ENCODE assay signal across 17 mouse cellular contexts in the genomic region with DNA sequence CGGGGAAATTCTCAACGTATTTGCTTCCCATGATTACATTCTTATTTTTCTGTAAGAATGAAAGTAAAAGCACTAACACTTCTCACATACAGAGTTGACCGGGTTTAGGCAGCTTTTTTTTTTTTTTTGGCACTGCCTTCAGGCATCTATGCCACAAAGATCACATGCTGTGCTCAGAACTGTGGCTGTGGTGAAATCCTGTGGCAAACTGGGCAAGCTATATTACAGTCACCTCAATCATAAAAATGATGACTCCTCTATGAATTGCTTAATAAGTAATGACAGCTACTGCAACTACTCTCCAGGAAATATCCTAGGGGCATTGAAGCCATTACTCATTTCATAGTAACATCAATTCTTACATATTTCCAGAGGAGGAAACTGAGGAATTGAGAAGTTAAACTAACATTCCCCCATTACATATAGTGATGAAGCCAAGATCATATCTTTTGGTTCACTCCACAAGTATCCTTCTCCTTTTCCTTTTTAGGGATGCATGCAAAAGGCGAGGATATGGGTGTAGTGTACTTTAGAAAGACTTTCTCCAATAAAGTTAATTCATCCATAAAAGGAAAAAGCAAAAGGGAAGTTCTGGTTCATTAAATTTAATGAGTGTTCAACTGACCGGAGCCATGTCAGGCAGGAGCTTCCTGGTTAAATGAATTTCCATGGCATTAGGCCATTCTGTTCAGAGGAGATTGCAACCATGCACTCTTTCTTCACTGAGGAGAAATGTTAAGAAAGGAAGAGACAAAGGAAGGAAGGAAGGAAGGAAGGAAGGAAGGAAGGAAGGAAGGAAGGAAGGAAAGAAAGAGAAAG.
DNase-seq lines count a peak whose midpoint lies in the region; ATAC-seq and TF ChIP-seq lines count a peak whose summit lies in the region.
"Had no signal": no experiment of that assay in that cellular context is flagged by ENCODE, and none has a peak within 500 bp of the region (broad histone marks: within the 10 kb centered on the region; RNA-seq: fewer than 3 reads in every experiment).

No protein-coding gene starts in this region.

- H3K36me3 ChIP-seq in kidney, embryonic 16.5 days (ENCODE audit: insufficient read depth, low read length): no peaks in the 10 kb centered on the region
- H3K36me3 ChIP-seq: embryonic facial prominence, embryonic 12.5 days; forebrain, embryonic 12.5 days; intestine, embryonic 15.5 days; midbrain, embryonic 13.5 days had no signal

- no peaks in the 10 kb centered on the region for H3K27me3 ChIP-seq in kidney, embryonic 16.5 days (ENCODE audit: insufficient read depth, low read length)
- H3K27me3 ChIP-seq: embryonic facial prominence, embryonic 12.5 days; forebrain, embryonic 12.5 days; intestine, embryonic 15.5 days; midbrain, embryonic 13.5 days had no signal

- H3K9ac ChIP-seq in kidney, embryonic 16.5 days (replicated peaks; ENCODE audit: low read length): no peak overlapping the region
- H3K9ac ChIP-seq: embryonic facial prominence, embryonic 12.5 days; forebrain, embryonic 12.5 days; intestine, embryonic 15.5 days; midbrain, embryonic 13.5 days had no signal

- 59% methylated on average over 5 of the region's 5 CpGs for WGBS in kidney, embryonic 16.5 days

- H3K27ac ChIP-seq in kidney, embryonic 16.5 days (ENCODE audit: low read length): 0 out of 2 replicates have a peak overlapping the region, but pooled peaks have one; percentile 36
- H3K27ac ChIP-seq in gastrocnemius, adult 2 months: no peak overlapping the region
- H3K27ac ChIP-seq: embryonic facial prominence, embryonic 12.5 days; forebrain, embryonic 12.5 days; intestine, embryonic 15.5 days; macrophage; midbrain, embryonic 13.5 days had no signal

- intact Hi-C loops in gastrocnemius, adult 2 months (cut with DNase I): no loop called here

- no peaks in the 10 kb centered on the region for H3K4me1 ChIP-seq in kidney, embryonic 16.5 days (ENCODE audit: insufficient read depth, low read length)
- H3K4me1 ChIP-seq: embryonic facial prominence, embryonic 12.5 days; forebrain, embryonic 12.5 days; intestine, embryonic 15.5 days; midbrain, embryonic 13.5 days had no signal

- H3K4me2 ChIP-seq in kidney, embryonic 16.5 days (replicated peaks; ENCODE audit: low read depth, low read length): no peak overlapping the region
- H3K4me2 ChIP-seq: embryonic facial prominence, embryonic 12.5 days; forebrain, embryonic 12.5 days; intestine, embryonic 15.5 days; midbrain, embryonic 13.5 days had no signal

- ATAC-seq in kidney, embryonic 16.5 days (ENCODE audit: low FRiP score, low TSS enrichment): peak; percentile 91
- ATAC-seq: CD4-positive, CD25-positive, alpha-beta regulatory T cell, adult 4 months; intestine, embryonic 15.5 days; midbrain, embryonic 13.5 days had no signal

- H3K4me3 ChIP-seq in kidney, embryonic 16.5 days (ENCODE audit: low read length): no peak overlapping the region
- no peak overlapping the region for H3K4me3 ChIP-seq in gastrocnemius, adult 2 months
- H3K4me3 ChIP-seq: embryonic facial prominence, embryonic 12.5 days; forebrain, embryonic 12.5 days; intestine, embryonic 15.5 days; midbrain, embryonic 13.5 days had no signal

- no peak for TF ChIP-seq CTCF in gastrocnemius, adult 2 months (IDR thresholded peaks at IDR 0.05)

- no peaks in the 10 kb centered on the region for H3K9me3 ChIP-seq in kidney, embryonic 16.5 days (ENCODE audit: low read length)
- H3K9me3 ChIP-seq: embryonic facial prominence, embryonic 12.5 days; forebrain, embryonic 12.5 days; intestine, embryonic 15.5 days; midbrain, embryonic 13.5 days had no signal

- DNase-seq in cerebellum, adult 11-12 months: peak; percentile 17
- no peak for DNase-seq in cerebellum, postnatal 4 days (ENCODE audit: low spot score in 2 of 2)
- no peak for DNase-seq in kidney, adult 18-20 months
- DNase-seq in Muller cell, postnatal 12 days (ENCODE audit: inconsistent ontology term): peak; percentile 92
- peak; percentile 42 for DNase-seq in gonadal fat pad, adult 2 months (ENCODE audit: low read depth)
- no peak for DNase-seq in gastrocnemius, adult 2 months
- DNase-seq in layer of hippocampus, postnatal 36 days: no peak
- DNase-seq: liver; right cerebral cortex, postnatal 14 days; thymus, postnatal 4 days had no signal

Comparison
In these comparisons a context has a peak if more than half of its experiments do, and no peak if none do; other contexts are left out.
1. DNase-seq: peak in cerebellum, adult 11-12 months (single experiment), Muller cell, postnatal 12 days (single experiment) and gonadal fat pad, adult 2 months (single experiment); none in cerebellum, postnatal 4 days (0 of 2), kidney, adult 18-20 months (single experiment), gastrocnemius, adult 2 months (single experiment) and layer of hippocampus, postnatal 36 days (0 of 2).